Mouse (Mus musculus) forebrain, embryonic 13.5 days (tissue): ENCODE measurements around the gene Kdm1b. TPM values are rescaled to one million over a fixed set of nuclear protein-coding genes. Genes with fewer than 3 reads are reported as not detected.

Experiments used
- ATAC-seq: fragments of 200-750 bp; cut with Nextera tagmentation; 2 replicates; pipeline ENCODE4 v1.8.0; 2017
- H3K27ac ChIP-seq: fragments of 300-500 bp; sonication (generic); 2 replicates; pipeline ENCODE4 v1.5.1; 2015; ENCODE audit warnings: inconsistent platforms, mild to moderate bottlenecking, moderate library complexity
- H3K27me3 ChIP-seq: fragments of 300-500 bp; sonication (generic); 2 replicates; pipeline ENCODE4 v1.6.1; 2015; ENCODE audit warnings: mild to moderate bottlenecking, inconsistent platforms
- H3K36me3 ChIP-seq: fragments of 300-500 bp; sonication (generic); 2 replicates; pipeline ENCODE4 v1.6.1; 2015; ENCODE audit warnings: mild to moderate bottlenecking, inconsistent platforms; ENCODE audit not compliant: poor library complexity, severe bottlenecking
- H3K4me1 ChIP-seq: fragments of 300-500 bp; sonication (generic); 2 replicates; pipeline ENCODE4 v1.6.1; 2015; ENCODE audit warnings: inconsistent platforms
- H3K4me2 ChIP-seq: fragments of 300-500 bp; sonication (generic); 2 replicates; pipeline ENCODE4 v1.6.1; 2015; ENCODE audit warnings: inconsistent platforms, mild to moderate bottlenecking, moderate library complexity
- H3K4me3 ChIP-seq: fragments of 300-500 bp; sonication (generic); 2 replicates; pipeline ENCODE4 v1.5.1; 2015; ENCODE audit warnings: mild to moderate bottlenecking, inconsistent platforms
- H3K9ac ChIP-seq: fragments of 300-500 bp; sonication (generic); 2 replicates; pipeline ENCODE4 v1.6.1; 2015; ENCODE audit warnings: mild to moderate bottlenecking, inconsistent platforms
- H3K9me3 ChIP-seq: fragments of 300-500 bp; sonication (generic); replicated peaks from 2 replicates; pipeline ENCODE4 v1.6.1; 2016; ENCODE audit warnings: inconsistent platforms
- WGBS: fragments of 180-500 bp; shearing (Covaris S2); methylation state at CpG from one replicate; pipeline ENCODE4 v1.1.7; 2015; 5-methylcytosine and 5-hydroxymethylcytosine counted together
- polyA plus RNA-seq: library from polyadenylated mRNA; unstranded; fragments of >200 nt; fragmentation: Nextera tagmentation; extraction: Ambion mirVana; gene quantifications from 2 replicates; pipeline ENCODE4 v1.2.1, GENCODE M21; 2015

Gene Kdm1b
- polyA plus RNA-seq, 1 experiment from 2014 or later, result 17.7 TPM

GRCm38 (mm10) chr13:47033602-47034001, 9.7 kb upstream of the Kdm1b start:
- no peak overlapping the region for H3K9ac ChIP-seq
- H3K27me3 ChIP-seq, result no peaks in the 10 kb centered on the region
- no peaks in the 10 kb centered on the region for H3K9me3 ChIP-seq
- 90% methylated on average over 4 of the region's 4 CpGs for WGBS
- H3K27ac ChIP-seq, result no peak overlapping the region
- no peak overlapping the region for H3K4me3 ChIP-seq
- ATAC-seq, result no peak
- peaks cover 10% of the 10 kb centered on the region; the same call in 1 of the 2 replicates for H3K36me3 ChIP-seq
- H3K4me2 ChIP-seq, result no peak overlapping the region
- no peaks in the 10 kb centered on the region for H3K4me1 ChIP-seq

- Histone ChIP-seq H3K4me1 (0 out of 2 replicates have a peak, but pooled peaks cover 3% of the 10 kb centered on the region), H3K36me3 (0 out of 2 replicates have a peak, but pooled peaks cover 4% of the 10 kb centered on the region), H3K4me3 (no peak overlapping the region), H3K4me2 (no peak overlapping the region), H3K9me3 (no peaks in the 10 kb centered on the region), H3K9ac (no peak overlapping the region), H3K27ac (no peak overlapping the region), H3K27me3 (no peaks in the 10 kb centered on the region)
- no peak for ATAC-seq
- 82% methylated on average over 6 of the region's 6 CpGs for WGBS
Observed at GRCm38 (mm10) chr13:47037946-47038345, 5.4 kb upstream of the Kdm1b start.

GRCm38 (mm10) chr13:47040061-47040460, 3.2 kb upstream of the Kdm1b start:
- no peak for ATAC-seq
- Histone ChIP-seq H3K4me3 (no peak overlapping the region), H3K4me2 (no peak overlapping the region), H3K27ac (no peak overlapping the region), H3K9me3 (no peaks in the 10 kb centered on the region), H3K4me1 (peaks cover 13% of the 10 kb centered on the region), H3K9ac (no peak overlapping the region), H3K27me3 (no peaks in the 10 kb centered on the region), H3K36me3 (0 out of 2 replicates have a peak, but pooled peaks cover 4% of the 10 kb centered on the region)
- 90% methylated on average over 5 of the region's 5 CpGs for WGBS

- no peak overlapping the region for H3K9ac ChIP-seq
- peak overlapping the region; percentile 87 for H3K4me3 ChIP-seq
- peak overlapping the region; percentile 99 for H3K4me2 ChIP-seq
- no peaks in the 10 kb centered on the region for H3K27me3 ChIP-seq
- H3K27ac ChIP-seq, result no peak overlapping the region
- no peaks in the 10 kb centered on the region for H3K9me3 ChIP-seq
- WGBS, result 37% methylated on average over 8 of the region's 8 CpGs
- 0 out of 2 replicates have a peak, but pooled peaks cover 4% of the 10 kb centered on the region for H3K36me3 ChIP-seq
- no peak for ATAC-seq
- peaks cover 13% of the 10 kb centered on the region for H3K4me1 ChIP-seq
Observed at GRCm38 (mm10) chr13:47042024-47042633, 1.2 kb upstream of the Kdm1b start.

GRCm38 (mm10) chr13:47043833-47044616, 726 bp downstream of the Kdm1b start:
- Histone ChIP-seq H3K27ac (peak overlapping the region; percentile 68), H3K9me3 (no peaks in the 10 kb centered on the region), H3K4me3 (peak overlapping the region; percentile 87), H3K9ac (peak overlapping the region; percentile 87), H3K27me3 (no peaks in the 10 kb centered on the region), H3K4me2 (peak overlapping the region; percentile 99), H3K4me1 (peaks cover 13% of the 10 kb centered on the region), H3K36me3 (peaks cover 8% of the 10 kb centered on the region)
- under 1% methylated on average over 44 of the region's 45 CpGs for WGBS
- peak; percentile 39; the same call in 1 of the 2 replicates for ATAC-seq

GRCm38 (mm10) chr13:47044617-47044947, 1.3 kb downstream of the Kdm1b start, which contains the start of gene Tpmt:
Gene Tpmt (minus strand): TSS chr13:47044737.
- Histone ChIP-seq H3K27ac (peak within 1 kb of the TSS; percentile 68), H3K4me2 (peak within 1 kb of the TSS; percentile 99), H3K9ac (peak within 1 kb of the TSS; percentile 87), H3K4me1 (peaks cover 13% of the 10 kb centered on the region), H3K27me3 (no peaks in the 10 kb centered on the region), H3K4me3 (peak within 1 kb of the TSS; percentile 87), H3K9me3 (no peaks in the 10 kb centered on the region), H3K36me3 (peaks cover 13% of the 10 kb centered on the region)
- WGBS, result 10% methylated on average over 10 of the region's 10 CpGs
- ATAC-seq, result no peak

GRCm38 (mm10) chr13:47047996-47048395, 4.7 kb downstream of the Kdm1b start:
- Histone ChIP-seq H3K9me3 (no peaks in the 10 kb centered on the region), H3K4me1 (peaks cover 10% of the 10 kb centered on the region), H3K27ac (no peak overlapping the region), H3K27me3 (no peaks in the 10 kb centered on the region), H3K4me2 (no peak overlapping the region), H3K4me3 (no peak overlapping the region), H3K36me3 (peaks cover 45% of the 10 kb centered on the region), H3K9ac (no peak overlapping the region)
- 89% methylated on average over 4 of the region's 4 CpGs for WGBS
- ATAC-seq, result no peak

GRCm38 (mm10) chr13:47050009-47050408, 6.7 kb downstream of the Kdm1b start:
- Histone ChIP-seq H3K4me3 (no peak overlapping the region), H3K4me1 (peaks cover 8% of the 10 kb centered on the region; the same call in 1 of the 2 replicates), H3K9me3 (no peaks in the 10 kb centered on the region), H3K27me3 (no peaks in the 10 kb centered on the region), H3K27ac (no peak overlapping the region), H3K9ac (no peak overlapping the region), H3K36me3 (peaks cover 56% of the 10 kb centered on the region), H3K4me2 (no peak overlapping the region)
- ATAC-seq, result no peak
- WGBS, result 90% methylated on average over 4 of the region's 4 CpGs

- Histone ChIP-seq H3K9me3 (no peaks in the 10 kb centered on the region), H3K4me2 (no peak overlapping the region), H3K36me3 (peaks cover 65% of the 10 kb centered on the region), H3K4me3 (no peak overlapping the region), H3K4me1 (peaks cover 8% of the 10 kb centered on the region; the same call in 1 of the 2 replicates), H3K27me3 (no peaks in the 10 kb centered on the region), H3K9ac (no peak overlapping the region), H3K27ac (0 out of 2 replicates have a peak overlapping the region, but pooled peaks have one; percentile 26)
- ATAC-seq, result peak; percentile 77
- 22% methylated on average over 10 of the region's 10 CpGs for WGBS
Observed at GRCm38 (mm10) chr13:47053971-47054370, 10.7 kb downstream of the Kdm1b start.

GRCm38 (mm10) chr13:47056126-47056525, 12.8 kb downstream of the Kdm1b start:
- Histone ChIP-seq H3K4me3 (no peak overlapping the region), H3K9ac (no peak overlapping the region), H3K4me2 (no peak overlapping the region), H3K27me3 (no peaks in the 10 kb centered on the region), H3K4me1 (peaks cover 8% of the 10 kb centered on the region; the same call in 1 of the 2 replicates), H3K27ac (no peak overlapping the region), H3K36me3 (peaks cover 66% of the 10 kb centered on the region), H3K9me3 (no peaks in the 10 kb centered on the region)
- WGBS, result 88% methylated on average over 11 of the region's 11 CpGs
- no peak for ATAC-seq

GRCm38 (mm10) chr13:47056781-47057180, 13.5 kb downstream of the Kdm1b start:
- Histone ChIP-seq H3K9me3 (no peaks in the 10 kb centered on the region), H3K4me1 (peaks cover 8% of the 10 kb centered on the region; the same call in 1 of the 2 replicates), H3K4me3 (no peak overlapping the region), H3K4me2 (no peak overlapping the region), H3K36me3 (peaks cover 64% of the 10 kb centered on the region), H3K27ac (no peak overlapping the region), H3K27me3 (no peaks in the 10 kb centered on the region), H3K9ac (no peak overlapping the region)
- 95% methylated on average over 5 of the region's 5 CpGs for WGBS
- no peak for ATAC-seq

- no peak for ATAC-seq
- H3K36me3 ChIP-seq, result peaks cover 81% of the 10 kb centered on the region
- no peak overlapping the region for H3K4me2 ChIP-seq
Observed at GRCm38 (mm10) chr13:47062756-47063155, 19.5 kb downstream of the Kdm1b start.

More at GRCm38 (mm10) chr13:47062756-47063155, 19.5 kb downstream of the Kdm1b start:
- Histone ChIP-seq H3K4me3 (no peak overlapping the region), H3K9ac (no peak overlapping the region), H3K27ac (no peak overlapping the region), H3K9me3 (no peaks in the 10 kb centered on the region), H3K4me1 (no peaks in the 10 kb centered on the region), H3K27me3 (no peaks in the 10 kb centered on the region)
- WGBS, result 94% methylated on average over 17 of the region's 17 CpGs
